Mouse (Mus musculus): ENCODE data around the gene Htra2.

GRCm38 (mm10) chr6:83071220-83071619, 16.1 kb upstream of the Htra2 start:
- TF ChIP-seq EP300 (optimal IDR thresholded peaks at IDR 0.05), result no peak
- TF ChIP-seq CTCF (IDR thresholded peaks at IDR 0.05; ENCODE audit: low read depth), result no peak
